Mouse (Mus musculus): ENCODE data around the gene Olfr605. TPM values are rescaled to one million over a fixed set of nuclear protein-coding genes. Genes with fewer than 3 reads are reported as not detected.
"Not testable (repeated sequence)": the region's sequence is repeated elsewhere in the genome, so short reads cannot be mapped to it uniquely, and the experiment has no call there.

Gene Olfr605
- not detected in 2 replicates for polyA plus RNA-seq (2016; fragmentation: Nextera tagmentation; extraction: Ambion mirVana)

DNA sequence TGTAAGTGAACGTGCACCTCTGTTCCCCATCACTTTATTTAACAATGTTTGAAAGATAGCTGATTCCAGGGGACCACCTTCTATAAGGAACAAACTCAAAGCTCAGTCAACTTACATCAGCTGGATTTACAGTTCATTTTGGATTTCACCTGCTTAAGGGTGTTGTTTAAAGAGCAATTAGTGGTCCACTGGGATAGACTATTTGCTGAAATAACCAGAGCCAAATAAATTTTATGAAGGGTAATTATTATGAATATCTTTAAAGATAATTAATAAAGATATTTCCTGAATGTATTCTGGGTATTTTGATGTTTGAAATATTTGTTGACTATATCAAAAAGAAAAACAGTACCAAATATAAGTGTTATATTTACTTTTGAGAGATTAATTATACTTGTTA lies at the start of gene Olfr605:
Olfr605 (minus strand) TSS at position 101 of the 400 bp plus-strand sequence.
- WGBS, result 94% methylated on average over 1 of the region's 1 CpGs
- Histone ChIP-seq H3K9ac (no peak within 1 kb of the TSS), H3K9me3 (no peaks in the 10 kb centered on the region), H3K4me2 (replicated peaks) (no peak within 1 kb of the TSS), H3K36me3 (no peaks in the 10 kb centered on the region), H3K4me1 (no peaks in the 10 kb centered on the region), H3K27me3 (replicated peaks) (no peaks in the 10 kb centered on the region), H3K4me3 (no peak within 1 kb of the TSS), H3K27ac (no peak within 1 kb of the TSS)
- no peak for ATAC-seq (ENCODE audit: low FRiP score, low read depth)

DNA sequence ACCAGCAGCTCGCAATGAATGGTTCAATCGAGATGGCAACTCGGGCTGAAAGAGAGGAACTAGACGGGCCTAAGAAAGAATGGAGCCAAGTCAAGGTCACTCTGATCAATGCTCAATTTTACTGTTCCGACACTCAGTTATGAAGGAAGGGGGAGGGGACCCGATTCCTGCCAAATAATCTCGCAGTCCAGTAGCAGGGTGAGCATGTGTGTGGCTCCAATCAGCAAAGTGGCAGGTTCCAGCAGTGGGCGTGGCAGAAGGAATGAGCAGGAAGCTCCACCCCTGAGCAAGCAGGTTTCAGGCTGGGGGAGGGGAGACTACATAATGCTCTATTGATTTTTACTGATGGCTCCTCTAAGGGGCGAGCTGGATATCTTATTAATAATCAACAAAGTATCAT lies 31.9 kb upstream of the Olfr605 start:
- H3K4me2 ChIP-seq (replicated peaks); ATAC-seq (ENCODE audit: low FRiP score, low read depth); H3K4me1 ChIP-seq; H3K9ac ChIP-seq; H3K36me3 ChIP-seq; H3K9me3 ChIP-seq; H3K27me3 ChIP-seq (replicated peaks); H3K27ac ChIP-seq; H3K4me3 ChIP-seq: not testable (repeated sequence)
- 82% methylated on average over 9 of the region's 9 CpGs for WGBS

DNA sequence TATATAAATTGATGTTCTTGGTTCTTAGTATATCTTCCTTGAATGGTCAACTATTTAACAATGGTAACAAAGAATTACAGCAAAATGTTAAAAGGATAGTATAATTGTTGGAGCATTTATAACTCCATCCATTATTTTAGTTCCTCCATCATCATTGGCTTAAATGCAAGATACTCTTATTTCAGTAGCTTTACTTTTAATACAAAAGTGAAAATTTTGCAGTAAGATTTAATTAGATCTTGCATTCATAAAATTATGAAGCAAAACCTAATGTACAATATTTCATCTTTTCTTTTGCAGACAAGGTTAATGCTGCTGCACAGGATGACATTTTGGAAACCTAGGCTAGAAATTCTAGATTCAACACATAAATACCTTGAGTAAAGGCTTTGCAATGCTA lies 24.3 kb upstream of the Olfr605 start, which contains the start of gene Olfr608:
Olfr608 (plus strand) TSS at position 301 of the 400 bp plus-strand sequence.
- ATAC-seq (ENCODE audit: low FRiP score, low read depth), result no peak
- no peaks in the 10 kb centered on the region for H3K9me3 ChIP-seq
- H3K36me3 ChIP-seq, result no peaks in the 10 kb centered on the region
- no peak within 1 kb of the TSS for H3K27ac ChIP-seq
- H3K4me2 ChIP-seq (replicated peaks), result no peak within 1 kb of the TSS
- H3K4me1 ChIP-seq, result no peaks in the 10 kb centered on the region
- H3K27me3 ChIP-seq (replicated peaks), result no peaks in the 10 kb centered on the region
- no peak within 1 kb of the TSS for H3K4me3 ChIP-seq
- H3K9ac ChIP-seq, result no peak within 1 kb of the TSS

DNA sequence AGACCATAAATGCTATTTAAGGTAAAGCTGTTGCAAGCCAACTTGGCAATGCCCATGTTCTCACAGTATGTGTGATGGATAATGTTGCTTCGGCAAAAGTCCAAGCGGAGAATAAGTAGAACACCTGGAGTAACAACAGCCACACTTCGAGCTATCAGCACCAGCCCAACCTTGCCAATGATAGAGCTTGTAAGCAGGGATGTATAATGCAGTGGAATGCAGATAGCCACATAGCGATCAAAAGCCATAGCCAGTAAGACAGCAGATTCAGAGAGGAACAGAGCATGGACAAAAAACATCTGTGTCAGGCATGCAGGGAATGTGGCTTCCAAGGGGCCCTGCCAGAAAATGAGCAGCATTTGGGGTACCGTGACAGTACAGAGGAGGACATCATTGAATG lies 15.4 kb upstream of the Olfr605 start:
- Histone ChIP-seq H3K4me3 (no peak overlapping the region), H3K9me3 (no peaks in the 10 kb centered on the region), H3K36me3 (no peaks in the 10 kb centered on the region), H3K27me3 (replicated peaks) (no peaks in the 10 kb centered on the region), H3K9ac (no peak overlapping the region), H3K4me2 (replicated peaks) (no peak overlapping the region), H3K27ac (no peak overlapping the region), H3K4me1 (no peaks in the 10 kb centered on the region)
- ATAC-seq (ENCODE audit: low FRiP score, low read depth), result no peak
- 91% methylated on average over 5 of the region's 5 CpGs for WGBS

DNA sequence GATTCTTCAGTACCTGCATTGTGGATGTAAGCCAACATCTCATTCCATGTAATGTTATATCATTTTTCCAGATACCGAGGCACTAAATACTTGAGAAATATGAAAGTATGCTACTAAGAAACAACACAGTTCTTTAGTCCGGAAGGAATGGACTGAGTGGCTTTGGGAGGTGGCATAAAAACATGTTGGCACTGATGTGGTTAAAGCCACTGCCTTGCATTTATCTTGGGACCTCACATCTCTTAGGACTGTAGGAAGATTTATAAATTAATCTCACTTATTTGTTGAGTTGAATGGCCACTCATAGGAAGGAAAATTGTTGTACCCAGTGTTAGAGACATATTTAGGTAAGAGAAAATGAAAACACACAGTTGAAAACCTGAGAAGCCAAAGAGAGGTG lies 3.5 kb upstream of the Olfr605 start, which contains the start of gene Olfr606:
Olfr606 (plus strand) TSS at position 301 of the 400 bp plus-strand sequence.
- H3K9ac ChIP-seq, result no peak within 1 kb of the TSS
- H3K4me3 ChIP-seq, result no peak within 1 kb of the TSS
- no peaks in the 10 kb centered on the region for H3K9me3 ChIP-seq
- H3K27ac ChIP-seq, result no peak within 1 kb of the TSS
- no peaks in the 10 kb centered on the region for H3K4me1 ChIP-seq
- no peak for ATAC-seq (ENCODE audit: low FRiP score, low read depth)
- no peaks in the 10 kb centered on the region for H3K36me3 ChIP-seq
- H3K4me2 ChIP-seq (replicated peaks), result no peak within 1 kb of the TSS
- no peaks in the 10 kb centered on the region for H3K27me3 ChIP-seq (replicated peaks)
- WGBS, result 90% methylated on average over 2 of the region's 2 CpGs

DNA sequence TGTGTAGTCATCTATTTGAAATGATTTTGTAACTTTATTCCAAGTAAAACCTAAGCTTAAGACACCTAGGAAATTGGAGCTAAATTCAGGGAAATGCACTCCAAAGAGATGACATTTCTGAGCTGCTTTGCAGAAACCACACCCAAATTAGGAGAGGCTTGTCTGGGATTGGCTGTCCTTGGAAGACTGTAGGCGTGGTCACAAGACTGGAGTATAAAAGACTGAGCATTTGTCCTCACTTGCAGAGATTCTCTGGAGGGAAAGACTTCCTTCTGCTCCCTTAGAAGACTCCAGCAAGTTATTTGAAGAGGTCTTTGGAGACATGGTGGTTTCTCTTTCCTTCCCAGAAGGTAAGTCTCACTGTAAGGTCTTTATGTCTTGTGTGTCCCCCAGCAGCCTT lies 30.5 kb downstream of the Olfr605 start, which contains the start of gene Usp17lc:
Usp17lc (plus strand) TSS at position 301 of the 400 bp plus-strand sequence.
- 74% methylated on average over 1 of the region's 1 CpGs for WGBS
- H3K27me3 ChIP-seq (replicated peaks); H3K27ac ChIP-seq; H3K9me3 ChIP-seq; H3K4me2 ChIP-seq (replicated peaks); H3K4me3 ChIP-seq; ATAC-seq (ENCODE audit: low FRiP score, low read depth); H3K36me3 ChIP-seq; H3K9ac ChIP-seq; H3K4me1 ChIP-seq: not testable (repeated sequence)

DNA sequence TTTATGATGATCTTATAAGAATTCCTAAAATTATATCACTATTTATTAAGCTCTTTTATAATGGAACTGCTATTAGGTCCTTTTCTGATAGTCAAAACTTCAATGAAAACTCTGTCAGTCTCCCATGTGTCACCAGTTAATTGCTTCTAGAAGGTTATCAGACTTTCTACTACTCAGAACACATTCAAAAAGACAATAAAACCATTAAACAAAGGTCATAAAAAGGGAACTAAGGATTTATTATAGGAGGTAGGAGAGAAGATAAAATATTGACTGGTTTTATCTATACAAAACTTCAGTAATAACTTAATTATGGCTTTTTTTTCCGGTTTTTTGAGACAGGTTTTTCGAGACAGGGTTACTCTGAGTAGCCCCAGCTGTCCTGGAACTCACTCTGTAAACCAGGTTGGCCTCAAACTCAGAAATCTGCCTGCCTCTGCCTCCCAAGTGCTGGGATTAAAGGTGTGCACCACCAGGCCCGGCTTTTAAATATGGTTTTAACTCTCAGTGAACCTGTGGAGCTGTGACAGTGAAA lies 38.7 kb downstream of the Olfr605 start:
- H3K4me3 ChIP-seq; H3K4me1 ChIP-seq; ATAC-seq (ENCODE audit: low FRiP score, low read depth); H3K4me2 ChIP-seq (replicated peaks); H3K36me3 ChIP-seq; H3K27ac ChIP-seq; H3K9ac ChIP-seq; H3K27me3 ChIP-seq (replicated peaks); H3K9me3 ChIP-seq: not testable (repeated sequence)
- WGBS, result 74% methylated on average over 3 of the region's 3 CpGs

DNA sequence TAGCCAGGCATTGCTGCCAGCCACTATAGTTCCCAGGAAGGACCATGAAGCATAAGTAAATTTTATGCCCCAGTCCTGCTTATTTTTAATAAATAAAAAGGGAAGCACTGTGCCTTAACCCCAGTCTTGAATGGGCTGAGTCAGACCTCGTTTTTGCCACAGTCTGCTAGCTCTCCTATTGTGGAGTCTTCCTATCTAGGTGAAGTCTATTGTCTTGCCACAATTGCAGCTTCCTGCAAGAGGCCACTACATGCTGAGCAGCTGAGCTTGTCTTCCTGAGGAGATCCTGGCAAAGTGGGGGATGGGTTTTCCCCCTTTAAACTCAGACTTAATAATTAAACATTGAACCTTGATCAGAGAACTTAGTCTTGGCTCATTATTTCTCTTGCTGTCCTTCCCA lies 46.3 kb downstream of the Olfr605 start:
- ATAC-seq (ENCODE audit: low FRiP score, low read depth), result no peak
- no peak overlapping the region for H3K9ac ChIP-seq
- no peak overlapping the region for H3K27ac ChIP-seq
- WGBS, result 7% methylated on average over 1 of the region's 1 CpGs
- no peak overlapping the region for H3K4me2 ChIP-seq (replicated peaks)
- H3K9me3 ChIP-seq, result no peaks in the 10 kb centered on the region
- no peak overlapping the region for H3K4me3 ChIP-seq
- no peaks in the 10 kb centered on the region for H3K27me3 ChIP-seq (replicated peaks)
- no peaks in the 10 kb centered on the region for H3K4me1 ChIP-seq
- no peaks in the 10 kb centered on the region for H3K36me3 ChIP-seq

DNA sequence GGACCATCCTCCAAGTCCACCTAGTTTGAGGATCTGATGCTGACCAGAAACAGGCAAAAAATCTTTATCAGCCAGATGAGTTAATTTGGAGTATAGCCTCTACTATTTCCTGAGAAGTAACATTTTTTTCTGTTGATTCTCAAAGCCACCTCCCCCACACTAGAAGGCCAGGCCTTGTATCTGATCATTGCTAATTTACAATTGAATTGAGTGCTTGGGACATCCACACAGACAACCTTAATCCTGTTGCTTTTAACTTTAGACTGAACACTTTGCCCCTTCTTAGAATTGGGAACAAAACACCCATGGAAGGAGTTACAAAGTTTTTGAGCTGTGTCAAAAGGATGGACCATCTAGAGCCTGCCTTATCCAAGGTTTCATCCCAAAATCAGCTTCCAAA lies 47.5 kb downstream of the Olfr605 start:
- no peaks in the 10 kb centered on the region for H3K27me3 ChIP-seq (replicated peaks)
- H3K27ac ChIP-seq, result no peak overlapping the region
- no peak overlapping the region for H3K9ac ChIP-seq
- no peak overlapping the region for H3K4me3 ChIP-seq
- H3K36me3 ChIP-seq, result no peaks in the 10 kb centered on the region
- H3K9me3 ChIP-seq, result no peaks in the 10 kb centered on the region
- H3K4me1 ChIP-seq, result no peaks in the 10 kb centered on the region
- no peak overlapping the region for H3K4me2 ChIP-seq (replicated peaks)
- ATAC-seq (ENCODE audit: low FRiP score, low read depth), result no peak

Small RNA genes within 50 kb of the gene (microRNA-seq; reads per million reads assigned to microRNA genes)
- gene Gm25774, result not detected

Other genes with a start within 250 kb of the Olfr605 start
- gene Olfr593, start 233.6 kb downstream of the Olfr605 start, polyA plus RNA-seq (2016; fragmentation: Nextera tagmentation; extraction: Ambion mirVana), result not detected in 2 replicates
- gene Olfr594, start 228.4 kb downstream of the Olfr605 start, polyA plus RNA-seq (2016; fragmentation: Nextera tagmentation; extraction: Ambion mirVana), result not detected in 2 replicates
- gene Usp17ld, start 192.9 kb downstream of the Olfr605 start, polyA plus RNA-seq (2016; fragmentation: Nextera tagmentation; extraction: Ambion mirVana), result not detected in 2 replicates
- gene Olfr596, start 139.8 kb downstream of the Olfr605 start, polyA plus RNA-seq (2016; fragmentation: Nextera tagmentation; extraction: Ambion mirVana), result not detected in 2 replicates
- not detected in 2 replicates for gene Olfr597, start 129.1 kb downstream of the Olfr605 start, polyA plus RNA-seq (2016; fragmentation: Nextera tagmentation; extraction: Ambion mirVana)
- gene Olfr598, start 121.9 kb downstream of the Olfr605 start, polyA plus RNA-seq (2016; fragmentation: Nextera tagmentation; extraction: Ambion mirVana), result not detected in 2 replicates
- gene Olfr599, start 109.5 kb downstream of the Olfr605 start, polyA plus RNA-seq (2016; fragmentation: Nextera tagmentation; extraction: Ambion mirVana), result not detected in 2 replicates
- not detected in 2 replicates for gene Olfr600, start 95.8 kb downstream of the Olfr605 start, polyA plus RNA-seq (2016; fragmentation: Nextera tagmentation; extraction: Ambion mirVana)
- not detected in 2 replicates for gene Olfr601, start 82.8 kb downstream of the Olfr605 start, polyA plus RNA-seq (2016; fragmentation: Nextera tagmentation; extraction: Ambion mirVana)
- not detected in 2 replicates for gene Olfr603, start 59.3 kb downstream of the Olfr605 start, polyA plus RNA-seq (2016; fragmentation: Nextera tagmentation; extraction: Ambion mirVana)
- not detected in 2 replicates for gene Usp17lc, start 30.4 kb downstream of the Olfr605 start, polyA plus RNA-seq (2016; fragmentation: Nextera tagmentation; extraction: Ambion mirVana)
- not detected in 2 replicates for gene Olfr606, start 3.6 kb upstream of the Olfr605 start, polyA plus RNA-seq (2016; fragmentation: Nextera tagmentation; extraction: Ambion mirVana)
- not detected in 2 replicates for gene Olfr607, start 18.7 kb upstream of the Olfr605 start, polyA plus RNA-seq (2016; fragmentation: Nextera tagmentation; extraction: Ambion mirVana)
- gene Olfr608, start 24.4 kb upstream of the Olfr605 start, polyA plus RNA-seq (2016; fragmentation: Nextera tagmentation; extraction: Ambion mirVana), result not detected in 2 replicates
- gene Olfr609, start 52.6 kb upstream of the Olfr605 start, polyA plus RNA-seq (2016; fragmentation: Nextera tagmentation; extraction: Ambion mirVana), result not detected in 2 replicates
- not detected in 2 replicates for gene Olfr610, start 66.7 kb upstream of the Olfr605 start, polyA plus RNA-seq (2016; fragmentation: Nextera tagmentation; extraction: Ambion mirVana)
- not detected in 2 replicates for gene Olfr611, start 75.4 kb upstream of the Olfr605 start, polyA plus RNA-seq (2016; fragmentation: Nextera tagmentation; extraction: Ambion mirVana)
- gene Olfr612, start 97.3 kb upstream of the Olfr605 start, polyA plus RNA-seq (2016; fragmentation: Nextera tagmentation; extraction: Ambion mirVana), result not detected in 2 replicates
- not detected in 2 replicates for gene Olfr613, start 102.6 kb upstream of the Olfr605 start, polyA plus RNA-seq (2016; fragmentation: Nextera tagmentation; extraction: Ambion mirVana)
- gene Olfr615, start 110.6 kb upstream of the Olfr605 start, polyA plus RNA-seq (2016; fragmentation: Nextera tagmentation; extraction: Ambion mirVana), result not detected in 2 replicates
- not detected in 2 replicates for gene Olfr616, start 123.7 kb upstream of the Olfr605 start, polyA plus RNA-seq (2016; fragmentation: Nextera tagmentation; extraction: Ambion mirVana)
- not detected in 2 replicates for gene Olfr617, start 127.6 kb upstream of the Olfr605 start, polyA plus RNA-seq (2016; fragmentation: Nextera tagmentation; extraction: Ambion mirVana)
- gene Olfr618, start 144.7 kb upstream of the Olfr605 start, polyA plus RNA-seq (2016; fragmentation: Nextera tagmentation; extraction: Ambion mirVana), result not detected in 2 replicates
- gene Olfr619, start 155.1 kb upstream of the Olfr605 start, polyA plus RNA-seq (2016; fragmentation: Nextera tagmentation; extraction: Ambion mirVana), result not detected in 2 replicates
- gene Olfr620, start 167.1 kb upstream of the Olfr605 start, polyA plus RNA-seq (2016; fragmentation: Nextera tagmentation; extraction: Ambion mirVana), result not detected in 2 replicates
- not detected in 2 replicates for gene Olfr622, start 197.3 kb upstream of the Olfr605 start, polyA plus RNA-seq (2016; fragmentation: Nextera tagmentation; extraction: Ambion mirVana)
- not detected in 2 replicates for gene Olfr623, start 218.3 kb upstream of the Olfr605 start, polyA plus RNA-seq (2016; fragmentation: Nextera tagmentation; extraction: Ambion mirVana)
- gene Olfr624, start 225.8 kb upstream of the Olfr605 start, polyA plus RNA-seq (2016; fragmentation: Nextera tagmentation; extraction: Ambion mirVana), result not detected in 2 replicates
- not detected in 2 replicates for gene Olfr625-ps1, start 237.3 kb upstream of the Olfr605 start, polyA plus RNA-seq (2016; fragmentation: Nextera tagmentation; extraction: Ambion mirVana)

Measured in neural tube, embryonic 12.5 days (tissue).